ENCODE assay signal across 8 mouse cellular contexts in genomic region chr5:138160224-138160762, GRCm38 (mm10). TPM values are rescaled to one million over a fixed set of nuclear protein-coding genes. Genes with fewer than 3 reads are reported as not detected.
A peak's percentile ranks its signal among the peaks of the same experiment; 100 is the strongest.
DNase-seq lines count a peak whose midpoint lies in the region; ATAC-seq and TF ChIP-seq lines count a peak whose summit lies in the region.

No protein-coding gene starts in this region.

- H3K4me3 ChIP-seq in liver, embryonic 11.5 days (ENCODE audit: low read depth, low read length), result peak overlapping the region; percentile 88
- H3K4me3 ChIP-seq in forebrain, embryonic 10.5 days, result peak overlapping the region; percentile 80
- peak overlapping the region; percentile 64 for H3K4me3 ChIP-seq in intestine, postnatal 0 days (ENCODE audit: low read depth, low read length)
- H3K4me3 ChIP-seq in neural tube, embryonic 13.5 days, result peak overlapping the region; percentile 59

- peaks cover 30% of the 10 kb centered on the region for H3K36me3 ChIP-seq in liver, embryonic 11.5 days (ENCODE audit: control insufficient read depth, insufficient read depth, low read length)
- peaks cover 33% of the 10 kb centered on the region for H3K36me3 ChIP-seq in forebrain, embryonic 10.5 days (replicated peaks)
- peaks cover 27% of the 10 kb centered on the region for H3K36me3 ChIP-seq in intestine, postnatal 0 days (ENCODE audit: control insufficient read depth, insufficient read depth)
- H3K36me3 ChIP-seq in neural tube, embryonic 13.5 days, result peaks cover 31% of the 10 kb centered on the region

- H3K4me1 ChIP-seq in liver, embryonic 11.5 days (replicated peaks; ENCODE audit: control insufficient read depth, insufficient read depth, low read length), result peaks cover 16% of the 10 kb centered on the region
- peaks cover 20% of the 10 kb centered on the region for H3K4me1 ChIP-seq in forebrain, embryonic 10.5 days
- 0 out of 2 replicates have a peak, but pooled peaks cover 5% of the 10 kb centered on the region for H3K4me1 ChIP-seq in intestine, postnatal 0 days (replicated peaks; ENCODE audit: control insufficient read depth, insufficient read depth, low read length)
- H3K4me1 ChIP-seq in neural tube, embryonic 13.5 days (replicated peaks), result peaks cover 18% of the 10 kb centered on the region

- TF ChIP-seq CTCF in intestine, postnatal 0 days (IDR thresholded peaks at IDR 0.05; ENCODE audit: low read depth), result no peak

- 64% methylated on average over 7 of the region's 7 CpGs for WGBS in liver, embryonic 11.5 days
- WGBS in forebrain, embryonic 10.5 days, result 72% methylated on average over 7 of the region's 7 CpGs
- WGBS in intestine, postnatal 0 days, result 61% methylated on average over 7 of the region's 7 CpGs
- WGBS in neural tube, embryonic 13.5 days, result 69% methylated on average over 7 of the region's 7 CpGs

- H3K27me3 ChIP-seq in liver, embryonic 11.5 days (replicated peaks; ENCODE audit: control insufficient read depth, insufficient read depth, low read length), result no peaks in the 10 kb centered on the region
- H3K27me3 ChIP-seq in forebrain, embryonic 10.5 days (ENCODE audit: poor library complexity, severe bottlenecking), result no peaks in the 10 kb centered on the region
- H3K27me3 ChIP-seq in intestine, postnatal 0 days (replicated peaks; ENCODE audit: control insufficient read depth, insufficient read depth, low read length), result no peaks in the 10 kb centered on the region
- H3K27me3 ChIP-seq in neural tube, embryonic 13.5 days, result no peaks in the 10 kb centered on the region

- ATAC-seq in liver, embryonic 11.5 days (replicated peaks; ENCODE audit: low FRiP score), result no peak
- ATAC-seq in intestine, postnatal 0 days, result no peak
- ATAC-seq in neural tube, embryonic 13.5 days (ENCODE audit: low read depth), result 0 out of 2 replicates have a peak, but pooled peaks have one; percentile 2
- ATAC-seq in monocyte, adult 5-6 weeks (replicated peaks; ENCODE audit: insufficient number of reproducible peaks, low FRiP score, low TSS enrichment, poor library complexity, severe bottlenecking), result no peak

- DNase-seq in liver, embryonic 11.5 days (ENCODE audit: low spot score), result no peak
- no peak for DNase-seq in liver
- DNase-seq in forebrain, embryonic 10.5 days (ENCODE audit: extremely low spot score, low spot score), result no peak
- DNase-seq in adipocyte (ENCODE audit: low spot score), result no peak
- DNase-seq in adrenal gland, postnatal 14 days, result no peak

- no peak overlapping the region; the same call in 1 of the 2 replicates for H3K27ac ChIP-seq in liver, embryonic 11.5 days (ENCODE audit: low read depth, low read length)
- peak overlapping the region; percentile 91 for H3K27ac ChIP-seq in forebrain, embryonic 10.5 days
- no peak overlapping the region for H3K27ac ChIP-seq in intestine, postnatal 0 days (ENCODE audit: low read depth, low read length)
- peak overlapping the region; percentile 30 for H3K27ac ChIP-seq in neural tube, embryonic 13.5 days (replicated peaks)

- peak overlapping the region; percentile 83 for H3K4me2 ChIP-seq in liver, embryonic 11.5 days
- peak overlapping the region; percentile 73 for H3K4me2 ChIP-seq in intestine, postnatal 0 days (replicated peaks; ENCODE audit: low read depth)
- H3K4me2 ChIP-seq in neural tube, embryonic 13.5 days, result peak overlapping the region; percentile 76

- H3K9me3 ChIP-seq in liver, embryonic 11.5 days (ENCODE audit: control insufficient read depth, low read length), result no peaks in the 10 kb centered on the region
- no peaks in the 10 kb centered on the region for H3K9me3 ChIP-seq in forebrain, embryonic 10.5 days
- H3K9me3 ChIP-seq in intestine, postnatal 0 days (ENCODE audit: control insufficient read depth), result no peaks in the 10 kb centered on the region
- H3K9me3 ChIP-seq in neural tube, embryonic 13.5 days, result no peaks in the 10 kb centered on the region

- H3K9ac ChIP-seq in liver, embryonic 11.5 days (ENCODE audit: low read depth, low read length), result peak overlapping the region; percentile 82
- peak overlapping the region; percentile 61 for H3K9ac ChIP-seq in intestine, postnatal 0 days (ENCODE audit: low read depth, low read length)
- H3K9ac ChIP-seq in neural tube, embryonic 13.5 days, result peak overlapping the region; percentile 76; the same call in 1 of the 2 replicates

RNA-seq across cellular contexts. Expression of gene Cops6, which starts 0.6 kb away (rescaled TPM):
- polyA plus RNA-seq in liver, embryonic 11.5 days (2014; fragmentation: Nextera tagmentation; extraction: Ambion mirVana), result 251 and 257 TPM in 2 replicates
- 348 and 351 TPM in 2 replicates for polyA plus RNA-seq in forebrain, embryonic 10.5 days (2016; fragmentation: Nextera tagmentation; extraction: Ambion mirVana)
- polyA plus RNA-seq in intestine, postnatal 0 days (2015; fragmentation: Nextera tagmentation; extraction: Ambion mirVana), result 154 and 161 TPM in 2 replicates
- polyA plus RNA-seq in neural tube, embryonic 13.5 days (2015; fragmentation: Nextera tagmentation; extraction: Ambion mirVana), result 307 and 311 TPM in 2 replicates
- 23.6 to 44.1 TPM (median 36.4 TPM) in 3 replicates for total RNA-seq in monocyte, adult 5-6 weeks (2017)
- 149 and 153 TPM in 2 replicates for total RNA-seq in adrenal gland, postnatal 14 days (2021)

RNA-seq across cellular contexts. Expression of gene Zfp113, which starts 4.7 kb away (rescaled TPM):
- 8.0 and 9.0 TPM in 2 replicates for polyA plus RNA-seq in liver, embryonic 11.5 days (2014; fragmentation: Nextera tagmentation; extraction: Ambion mirVana)
- 37.0 and 38.7 TPM in 2 replicates for polyA plus RNA-seq in forebrain, embryonic 10.5 days (2016; fragmentation: Nextera tagmentation; extraction: Ambion mirVana)
- 4.5 and 6.1 TPM in 2 replicates for polyA plus RNA-seq in intestine, postnatal 0 days (2015; fragmentation: Nextera tagmentation; extraction: Ambion mirVana)
- 27.8 and 32.2 TPM in 2 replicates for polyA plus RNA-seq in neural tube, embryonic 13.5 days (2015; fragmentation: Nextera tagmentation; extraction: Ambion mirVana)
- total RNA-seq in monocyte, adult 5-6 weeks (2017), result 2.5 to 8.9 TPM (median 3.0 TPM) in 3 replicates
- total RNA-seq in adrenal gland, postnatal 14 days (2021), result 12.5 and 15.4 TPM in 2 replicates

RNA-seq across cellular contexts. Expression of gene Ap4m1, which starts 11.5 kb away (rescaled TPM):
- 11.3 and 14.2 TPM in 2 replicates for polyA plus RNA-seq in liver, embryonic 11.5 days (2014; fragmentation: Nextera tagmentation; extraction: Ambion mirVana)
- polyA plus RNA-seq in forebrain, embryonic 10.5 days (2016; fragmentation: Nextera tagmentation; extraction: Ambion mirVana), result 32.7 TPM in 2 replicates
- 4.8 and 5.5 TPM in 2 replicates for polyA plus RNA-seq in intestine, postnatal 0 days (2015; fragmentation: Nextera tagmentation; extraction: Ambion mirVana)
- 21.6 and 23.5 TPM in 2 replicates for polyA plus RNA-seq in neural tube, embryonic 13.5 days (2015; fragmentation: Nextera tagmentation; extraction: Ambion mirVana)
- 26.2 to 32.8 TPM (median 27.0 TPM) in 3 replicates for total RNA-seq in monocyte, adult 5-6 weeks (2017)
- total RNA-seq in adrenal gland, postnatal 14 days (2021), result 21.4 and 24.2 TPM in 2 replicates

RNA-seq across cellular contexts. Expression of gene Mcm7, which starts 11.9 kb away (rescaled TPM):
- polyA plus RNA-seq in liver, embryonic 11.5 days (2014; fragmentation: Nextera tagmentation; extraction: Ambion mirVana), result 308 and 341 TPM in 2 replicates
- 444 and 449 TPM in 2 replicates for polyA plus RNA-seq in forebrain, embryonic 10.5 days (2016; fragmentation: Nextera tagmentation; extraction: Ambion mirVana)
- 35.9 and 39.1 TPM in 2 replicates for polyA plus RNA-seq in intestine, postnatal 0 days (2015; fragmentation: Nextera tagmentation; extraction: Ambion mirVana)
- 96.3 and 104 TPM in 2 replicates for polyA plus RNA-seq in neural tube, embryonic 13.5 days (2015; fragmentation: Nextera tagmentation; extraction: Ambion mirVana)
- total RNA-seq in monocyte, adult 5-6 weeks (2017), result 53.2 to 96.5 TPM (median 70.8 TPM) in 3 replicates
- 50.3 and 52.2 TPM in 2 replicates for total RNA-seq in adrenal gland, postnatal 14 days (2021)

RNA-seq across cellular contexts. Expression of gene Taf6, which starts 27.0 kb away (rescaled TPM):
- 91.9 and 95.0 TPM in 2 replicates for polyA plus RNA-seq in liver, embryonic 11.5 days (2014; fragmentation: Nextera tagmentation; extraction: Ambion mirVana)
- 151 and 155 TPM in 2 replicates for polyA plus RNA-seq in forebrain, embryonic 10.5 days (2016; fragmentation: Nextera tagmentation; extraction: Ambion mirVana)
- polyA plus RNA-seq in intestine, postnatal 0 days (2015; fragmentation: Nextera tagmentation; extraction: Ambion mirVana), result 21.8 and 23.5 TPM in 2 replicates
- polyA plus RNA-seq in neural tube, embryonic 13.5 days (2015; fragmentation: Nextera tagmentation; extraction: Ambion mirVana), result 81.7 and 85.6 TPM in 2 replicates
- 14.3 to 27.3 TPM (median 19.1 TPM) in 3 replicates for total RNA-seq in monocyte, adult 5-6 weeks (2017)
- 35.2 and 35.5 TPM in 2 replicates for total RNA-seq in adrenal gland, postnatal 14 days (2021)

Comparison
In these comparisons a context has a peak if more than half of its experiments do, and no peak if none do; other contexts are left out.
1. H3K27ac ChIP-seq: peak in forebrain, embryonic 10.5 days (single experiment) and neural tube, embryonic 13.5 days (single experiment); none in liver, embryonic 11.5 days (single experiment) and intestine, postnatal 0 days (single experiment).
2. Peak in every context shown above with its lines, with median percentiles within 50 percentile points of each other: H3K4me2 ChIP-seq, H3K4me3 ChIP-seq and H3K9ac ChIP-seq.